Mouse (Mus musculus) embryonic facial prominence, embryonic 10.5 days (tissue): Measurements from ENCODE around the gene Cd151. TPM values are rescaled to one million over a fixed set of nuclear protein-coding genes. Genes with fewer than 3 reads are reported as not detected.

Source experiments
- DNase-seq: peaks from one replicate; pipeline ENCODE4 v3.0.0-alpha.2; 2017; ENCODE audit warnings: low spot score
- H3K27ac ChIP-seq: fragments of 300-500 bp; sonication (generic); replicated peaks from 2 replicates; pipeline ENCODE4 v1.5.1; 2016; ENCODE audit warnings: mild to moderate bottlenecking
- H3K27me3 ChIP-seq: fragments of 300-500 bp; sonication (generic); replicated peaks from 2 replicates; pipeline ENCODE4 v1.6.1; 2016; ENCODE audit warnings: low read depth, mild to moderate bottlenecking; ENCODE audit not compliant: poor library complexity, severe bottlenecking
- H3K36me3 ChIP-seq: fragments of 300-500 bp; sonication (generic); replicated peaks from 2 replicates; pipeline ENCODE4 v1.6.1; 2016; ENCODE audit warnings: mild to moderate bottlenecking, moderate library complexity
- H3K4me1 ChIP-seq: fragments of 300-500 bp; sonication (generic); 2 replicates; pipeline ENCODE4 v1.6.1; 2016
- H3K4me3 ChIP-seq: fragments of 300-500 bp; sonication (generic); 2 replicates; pipeline ENCODE4 v1.5.1; 2016; ENCODE audit warnings: mild to moderate bottlenecking, moderate library complexity
- H3K9me3 ChIP-seq: fragments of 300-500 bp; sonication (generic); 2 replicates; pipeline ENCODE4 v1.6.1; 2016; ENCODE audit warnings: mild to moderate bottlenecking
- WGBS: fragments of 180-500 bp; shearing (Covaris S2); methylation state at CpG from one replicate; pipeline ENCODE4 v1.1.7; 2016; 5-methylcytosine and 5-hydroxymethylcytosine counted together
- polyA plus RNA-seq: library from polyadenylated mRNA; unstranded; fragments of >200 nt; fragmentation: Nextera tagmentation; extraction: Ambion mirVana; gene quantifications from 2 replicates; pipeline ENCODE4 v1.2.1, GENCODE M21; 2016

The Cd151 gene
- polyA plus RNA-seq, 1 experiment from 2014 or later: 20.6 TPM

DNA sequence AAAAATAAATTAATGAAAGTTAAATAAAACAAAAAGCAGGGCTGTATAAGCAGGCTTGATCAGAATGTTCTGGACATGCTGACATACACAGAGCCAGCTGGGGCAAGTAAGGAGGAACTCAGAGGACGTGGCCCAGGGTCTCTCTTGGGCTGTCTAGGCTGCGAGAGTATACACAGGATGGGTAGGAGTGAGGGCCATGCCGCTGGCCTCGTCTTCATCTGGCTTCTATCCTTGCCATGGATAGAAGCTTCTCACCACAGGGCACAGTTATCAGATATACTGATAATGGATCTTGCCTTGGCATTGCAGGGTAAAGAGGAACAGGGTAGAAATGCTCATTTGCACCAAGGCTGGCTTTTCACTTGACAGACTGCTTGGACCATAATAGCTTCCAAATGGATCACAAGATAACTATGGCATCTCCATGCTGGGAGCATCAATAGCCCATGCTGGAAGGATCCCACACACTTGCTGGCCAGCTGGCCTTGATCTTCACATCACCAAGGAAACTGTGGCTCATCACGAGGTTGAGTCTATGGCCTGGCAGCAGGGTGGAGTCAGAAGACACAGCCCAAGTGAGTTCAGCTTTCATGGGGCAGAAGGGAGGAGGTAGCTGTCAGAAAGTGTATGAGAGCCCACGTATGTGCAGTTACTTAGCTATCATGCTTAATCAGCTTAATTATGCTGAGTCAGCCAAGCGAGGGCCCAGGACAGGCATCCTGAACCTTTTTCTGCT is 34.8 kb downstream of the Cd151 start:
- Histone ChIP-seq H3K4me3 (no peak overlapping the region), H3K27ac (no peak overlapping the region), H3K27me3 (no peaks in the 10 kb centered on the region), H3K9me3 (no peaks in the 10 kb centered on the region), H3K36me3 (peaks cover 29% of the 10 kb centered on the region), H3K4me1 (no peaks in the 10 kb centered on the region)
- WGBS: 87% methylated on average over 7 of the region's 7 CpGs
- no peak for DNase-seq

DNA sequence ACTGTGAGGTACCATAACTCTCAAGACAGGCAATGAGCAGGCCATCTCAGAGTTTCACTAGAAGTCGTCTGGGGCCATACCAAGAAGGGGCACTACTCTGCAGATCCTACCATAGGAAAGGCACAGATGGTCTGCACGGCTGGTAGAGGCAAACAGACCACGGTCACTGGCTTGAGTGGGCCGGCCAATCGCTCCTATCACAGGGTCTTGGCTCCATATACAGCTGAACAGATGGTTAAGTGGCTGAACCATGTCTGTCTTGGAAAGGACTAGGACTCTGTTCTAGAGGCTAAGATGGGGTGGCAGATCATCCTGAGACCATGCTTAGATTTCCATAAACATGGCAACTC is 35.3 kb downstream of the Cd151 start:
- Histone ChIP-seq H3K36me3 (peaks cover 29% of the 10 kb centered on the region), H3K9me3 (no peaks in the 10 kb centered on the region), H3K27ac (no peak overlapping the region), H3K4me3 (no peak overlapping the region), H3K4me1 (no peaks in the 10 kb centered on the region), H3K27me3 (no peaks in the 10 kb centered on the region)
- DNase-seq: no peak
- WGBS: 96% methylated on average over 5 of the region's 5 CpGs

- Histone ChIP-seq H3K4me3 (no peak overlapping the region), H3K9me3 (no peaks in the 10 kb centered on the region)
- 82% methylated on average over 2 of the region's 2 CpGs for WGBS
Observed at GRCm38 (mm10) chr7:141506278-141506677, 39.1 kb downstream of the Cd151 start.

DNA sequence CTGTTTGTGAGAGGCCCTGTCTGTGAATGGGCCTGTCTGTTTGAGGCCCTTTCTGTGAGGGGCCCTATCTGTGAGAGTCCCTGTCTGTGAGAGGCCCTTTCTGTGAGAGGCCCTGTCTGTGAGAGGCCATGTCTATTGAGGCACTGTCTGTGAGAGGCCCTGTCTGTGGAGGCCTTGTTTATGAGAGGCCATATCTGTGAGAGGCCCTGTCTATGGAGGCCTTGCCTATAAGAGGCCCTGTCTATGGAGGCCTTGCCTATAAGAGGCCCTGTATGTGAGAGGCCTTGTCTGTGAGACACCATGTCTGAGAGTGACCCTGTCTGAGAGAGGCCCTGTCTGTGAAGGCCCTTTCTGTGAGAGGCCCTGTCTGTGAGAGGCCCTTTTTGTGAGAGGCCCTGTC is 41.0 kb downstream of the Cd151 start:
- no peak for DNase-seq
- Histone ChIP-seq H3K27me3 (no peaks in the 10 kb centered on the region), H3K4me3 (no peak overlapping the region), H3K27ac (peak overlapping the region; percentile 72), H3K9me3 (no peaks in the 10 kb centered on the region), H3K4me1 (peaks cover 8% of the 10 kb centered on the region; the same call in 1 of the 2 replicates), H3K36me3 (peaks cover 27% of the 10 kb centered on the region; the same call in 1 of the 2 replicates)

More at GRCm38 (mm10) chr7:141506278-141506677, 39.1 kb downstream of the Cd151 start:
- Histone ChIP-seq H3K27me3 (no peaks in the 10 kb centered on the region), H3K27ac (peak overlapping the region; percentile 72), H3K36me3 (peaks cover 23% of the 10 kb centered on the region; the same call in 1 of the 2 replicates), H3K4me1 (peaks cover 8% of the 10 kb centered on the region; the same call in 1 of the 2 replicates)
- no peak for DNase-seq

DNA sequence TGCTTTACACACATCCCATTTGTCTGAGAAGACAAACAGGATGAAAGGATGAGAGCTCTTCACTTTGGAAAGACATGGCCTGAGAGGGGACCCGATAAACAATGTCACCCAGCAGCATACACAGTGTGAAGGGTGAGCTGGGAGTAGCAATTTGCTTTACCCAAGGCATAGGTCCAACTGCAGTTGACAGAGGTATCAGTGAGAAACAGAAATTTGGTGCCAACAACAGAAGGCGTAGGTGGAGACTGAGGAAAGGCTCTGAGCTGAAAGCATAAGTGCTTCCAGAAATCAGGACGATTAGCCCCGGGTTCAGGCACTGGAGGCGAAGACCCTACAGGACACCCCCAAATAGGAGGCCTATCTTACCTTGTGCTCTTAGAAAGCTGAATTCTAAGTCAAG is 43.0 kb downstream of the Cd151 start:
- Histone ChIP-seq H3K4me3 (no peak overlapping the region), H3K27me3 (no peaks in the 10 kb centered on the region), H3K4me1 (peaks cover 8% of the 10 kb centered on the region; the same call in 1 of the 2 replicates), H3K27ac (no peak overlapping the region), H3K36me3 (peaks cover 39% of the 10 kb centered on the region), H3K9me3 (no peaks in the 10 kb centered on the region)
- DNase-seq: no peak
- WGBS: 92% methylated on average over 5 of the region's 5 CpGs

- H3K4me3 ChIP-seq: no peak overlapping the region
- 70% methylated on average over 8 of the region's 8 CpGs for WGBS
- DNase-seq: no peak
- H3K27me3 ChIP-seq: no peaks in the 10 kb centered on the region
- no peak overlapping the region; the same call in 1 of the 2 replicates for H3K27ac ChIP-seq
- no peaks in the 10 kb centered on the region for H3K9me3 ChIP-seq
- peaks cover 40% of the 10 kb centered on the region for H3K36me3 ChIP-seq
- H3K4me1 ChIP-seq: peaks cover 8% of the 10 kb centered on the region; the same call in 1 of the 2 replicates
Observed at GRCm38 (mm10) chr7:141510681-141511191, 43.5 kb downstream of the Cd151 start.

GRCm38 (mm10) chr7:141517638-141518037 is 50.4 kb downstream of the Cd151 start:
- H3K36me3 ChIP-seq: peaks cover 21% of the 10 kb centered on the region
- no peaks in the 10 kb centered on the region for H3K9me3 ChIP-seq
- 91% methylated on average over 4 of the region's 4 CpGs for WGBS
- no peaks in the 10 kb centered on the region for H3K27me3 ChIP-seq
- DNase-seq: no peak
- H3K4me3 ChIP-seq: no peak overlapping the region
- no peak overlapping the region for H3K27ac ChIP-seq
- no peaks in the 10 kb centered on the region for H3K4me1 ChIP-seq

DNA sequence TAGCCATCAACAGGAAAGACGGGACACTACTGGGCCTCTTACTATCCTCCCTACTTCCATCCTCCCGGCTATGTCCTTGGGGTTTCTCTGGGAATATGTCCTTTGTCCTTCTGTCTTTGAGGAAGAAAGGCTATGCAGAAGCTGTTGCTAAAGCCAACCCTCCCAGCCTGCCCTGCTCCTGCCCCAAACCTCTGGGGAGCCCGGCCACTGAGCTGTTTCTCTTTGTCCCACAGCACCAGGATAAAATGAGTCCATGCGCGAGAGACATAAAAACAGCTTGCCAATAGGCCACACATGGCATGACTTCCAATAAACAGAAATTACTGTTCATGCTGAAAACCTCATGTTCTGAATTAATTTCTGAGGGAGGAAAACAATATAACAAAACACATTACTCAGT is 51.1 kb downstream of the Cd151 start:
- H3K36me3 ChIP-seq: peaks cover 18% of the 10 kb centered on the region
- WGBS: 89% methylated on average over 5 of the region's 5 CpGs
- H3K27me3 ChIP-seq: no peaks in the 10 kb centered on the region
- no peak overlapping the region for H3K4me3 ChIP-seq
- no peaks in the 10 kb centered on the region for H3K4me1 ChIP-seq
- no peak overlapping the region for H3K27ac ChIP-seq
- no peak for DNase-seq
- H3K9me3 ChIP-seq: no peaks in the 10 kb centered on the region

GRCm38 (mm10) chr7:141518926-141519325 is 51.7 kb downstream of the Cd151 start:
- WGBS: 74% methylated on average over 3 of the region's 3 CpGs
- H3K4me3 ChIP-seq: no peak overlapping the region
- no peak for DNase-seq
- H3K27me3 ChIP-seq: no peaks in the 10 kb centered on the region
- H3K36me3 ChIP-seq: peaks cover 12% of the 10 kb centered on the region; the same call in 1 of the 2 replicates
- H3K27ac ChIP-seq: 0 out of 2 replicates have a peak overlapping the region, but pooled peaks have one; percentile 6
- H3K9me3 ChIP-seq: no peaks in the 10 kb centered on the region
- no peaks in the 10 kb centered on the region for H3K4me1 ChIP-seq

DNA sequence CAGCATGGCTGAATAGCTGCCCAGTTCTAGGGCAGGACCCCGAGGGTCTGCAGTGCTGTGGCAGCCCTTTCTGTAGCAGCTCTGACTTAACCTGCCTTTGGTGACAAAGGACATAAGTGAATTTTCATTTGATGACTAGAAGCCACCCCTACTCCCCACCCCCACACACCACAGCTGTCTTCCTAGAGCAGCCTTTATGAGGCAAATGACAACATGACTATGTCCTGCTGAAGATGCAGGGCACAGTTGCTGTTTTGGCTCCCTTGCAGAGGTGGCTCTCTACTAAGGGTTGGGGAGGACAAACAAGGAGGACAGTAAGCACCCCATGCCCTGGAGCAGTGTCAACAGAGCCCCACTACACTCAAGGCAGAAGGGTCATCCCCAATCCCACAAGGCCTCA is 52.6 kb downstream of the Cd151 start:
- H3K4me3 ChIP-seq: no peak overlapping the region
- H3K27me3 ChIP-seq: no peaks in the 10 kb centered on the region
- H3K27ac ChIP-seq: no peak overlapping the region
- 88% methylated on average over 1 of the region's 1 CpGs for WGBS
- no peak for DNase-seq
- H3K4me1 ChIP-seq: no peaks in the 10 kb centered on the region
- peaks cover 9% of the 10 kb centered on the region; the same call in 1 of the 2 replicates for H3K36me3 ChIP-seq
- H3K9me3 ChIP-seq: no peaks in the 10 kb centered on the region

Other genes starting within 250 kb of the Cd151 start
- 114 and 124 TPM in 2 replicates for gene Phrf1, start 238.6 kb upstream of the Cd151 start, polyA plus RNA-seq
- 0.34 TPM in 2 replicates for gene Irf7, start 200.9 kb upstream of the Cd151 start, polyA plus RNA-seq
- 0.10 and 0.17 TPM in 2 replicates for gene Cdhr5, start 190.6 kb upstream of the Cd151 start, polyA plus RNA-seq
- 8.8 and 9.6 TPM in 2 replicates for gene Sct, start 188.3 kb upstream of the Cd151 start, polyA plus RNA-seq
- 0.60 and 0.86 TPM in 2 replicates for gene Drd4, start 175.4 kb upstream of the Cd151 start, polyA plus RNA-seq
- gene Deaf1, start 139.7 kb upstream of the Cd151 start, polyA plus RNA-seq: 57.9 and 65.0 TPM in 2 replicates
- 44.9 and 49.0 TPM in 2 replicates for gene Tmem80, start 139.7 kb upstream of the Cd151 start, polyA plus RNA-seq
- 12.1 and 13.0 TPM in 2 replicates for gene Eps8l2, start 128.5 kb upstream of the Cd151 start, polyA plus RNA-seq
- gene Taldo1, start 75.2 kb upstream of the Cd151 start, polyA plus RNA-seq: 297 and 299 TPM in 2 replicates
- 48.5 and 50.8 TPM in 2 replicates for gene Gatd1, start 53.3 kb upstream of the Cd151 start, polyA plus RNA-seq
- 7.7 and 8.4 TPM in 2 replicates for gene Cend1, start 37.9 kb upstream of the Cd151 start, polyA plus RNA-seq
- gene Slc25a22, start 29.5 kb upstream of the Cd151 start, polyA plus RNA-seq: 49.3 and 52.2 TPM in 2 replicates
- 24.9 and 26.0 TPM in 2 replicates for gene Pidd1, start 23.4 kb upstream of the Cd151 start, polyA plus RNA-seq
- gene Rplp2, start 20.0 kb upstream of the Cd151 start, polyA plus RNA-seq: 1,198 and 1,200 TPM in 2 replicates
- gene Pnpla2, start 12.2 kb upstream of the Cd151 start, polyA plus RNA-seq: 13.2 and 14.3 TPM in 2 replicates
- 6.6 and 8.3 TPM in 2 replicates for gene Cracr2b, start 6.3 kb upstream of the Cd151 start, polyA plus RNA-seq
- gene Polr2l, start 7.7 kb downstream of the Cd151 start, polyA plus RNA-seq: 84.0 and 86.0 TPM in 2 replicates
- gene Tspan4, start 7.8 kb downstream of the Cd151 start, polyA plus RNA-seq: 32.6 and 34.2 TPM in 2 replicates
- 23.8 and 24.3 TPM in 2 replicates for gene Chid1, start 72.5 kb downstream of the Cd151 start, polyA plus RNA-seq
- 98.1 and 99.2 TPM in 2 replicates for gene Ap2a2, start 94.8 kb downstream of the Cd151 start, polyA plus RNA-seq
- gene Muc6, start 187.9 kb downstream of the Cd151 start, polyA plus RNA-seq: 0.11 and 0.14 TPM in 2 replicates
- gene Muc2, start 222.9 kb downstream of the Cd151 start, polyA plus RNA-seq: 0.26 and 0.36 TPM in 2 replicates